Mouse (Mus musculus) brown adipose tissue, adult 24 weeks (tissue): Measurements from ENCODE around the gene Tmtc2. TPM values are rescaled to one million over a fixed set of nuclear protein-coding genes. Genes with fewer than 3 reads are reported as not detected.

ENCODE experiments used
- H3K27ac ChIP-seq: fragments of 200-500 bp; replicated peaks from 2 replicates; pipeline ENCODE4 v1.5.1; 2012; ENCODE audit warnings: low read depth, mild to moderate bottlenecking, low read length
- H3K4me1 ChIP-seq: fragments of 200-500 bp; 2 replicates; pipeline ENCODE4 v1.6.1; 2012; ENCODE audit warnings: low read length, mixed read lengths; ENCODE audit not compliant: control insufficient read depth, insufficient read depth, insufficient read length
- H3K4me3 ChIP-seq: fragments of 200-500 bp; 2 replicates; pipeline ENCODE4 v1.5.1; 2012; ENCODE audit warnings: low read depth, mild to moderate bottlenecking, low read length, moderate library complexity; ENCODE audit not compliant: insufficient read depth
- polyA plus RNA-seq: library from polyadenylated mRNA; stranded (reverse); fragments of >200 nt; gene quantifications from 2 replicates; pipeline ENCODE4 v1.2.4, GENCODE M21; 2012; ENCODE audit not compliant: missing spikeins, insufficient read depth, insufficient read length

Gene Tmtc2
- polyA plus RNA-seq, 1 experiment: 1.1 TPM

DNA sequence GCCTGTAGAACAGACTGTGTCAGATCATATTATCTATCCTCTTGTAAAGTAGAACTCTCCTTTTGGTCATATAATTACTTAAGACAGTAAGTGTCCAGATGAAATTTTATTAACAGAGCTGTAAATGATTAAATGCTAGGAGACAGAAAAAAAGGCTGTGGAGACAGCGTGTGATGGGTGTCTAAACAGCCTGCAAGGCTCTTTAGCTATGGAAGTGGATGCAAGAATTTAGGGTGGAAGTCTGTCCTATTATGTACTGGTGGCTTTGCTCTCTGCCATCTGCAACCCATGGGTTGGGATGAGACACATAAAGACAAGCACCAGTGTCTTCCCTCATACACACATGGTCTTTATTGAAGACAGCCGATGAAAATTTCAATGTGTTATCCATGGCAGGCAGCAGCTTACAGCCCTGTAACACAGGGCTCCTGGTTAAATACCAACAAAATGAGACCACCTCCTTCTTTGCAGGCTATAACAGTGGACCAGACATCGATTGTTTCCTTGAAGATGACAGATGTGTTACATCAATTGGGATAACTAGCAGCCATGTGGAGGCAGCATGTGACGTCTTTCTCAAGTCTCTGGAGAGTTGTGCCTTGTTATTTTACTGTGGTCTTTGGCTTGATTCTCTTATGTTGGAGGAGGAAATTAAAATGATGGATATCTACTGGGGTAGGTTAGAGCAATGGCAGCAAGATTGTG, 380.3 kb downstream of the Tmtc2 start:
- no peak overlapping the region for H3K27ac ChIP-seq
- H3K4me3 ChIP-seq: no peak overlapping the region
- no peaks in the 10 kb centered on the region for H3K4me1 ChIP-seq

DNA sequence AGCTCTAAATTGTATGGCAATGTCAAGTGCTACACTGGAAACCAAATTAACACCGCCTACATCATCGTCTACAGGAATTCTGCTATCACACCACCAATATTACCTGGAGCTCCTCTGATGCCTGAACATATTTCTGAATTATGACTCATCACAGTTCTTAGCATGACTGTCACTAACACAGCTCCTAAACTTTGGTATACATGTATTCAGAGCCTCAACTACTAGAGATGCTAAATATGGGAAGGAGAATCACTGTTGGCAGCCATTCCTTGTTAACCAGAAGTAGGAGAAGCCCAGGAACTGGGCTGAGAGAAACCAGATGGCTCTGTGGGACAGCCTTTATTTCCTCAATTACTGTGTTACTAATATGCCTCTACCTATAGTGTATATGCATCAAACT, 382.2 kb downstream of the Tmtc2 start:
- Histone ChIP-seq H3K27ac (no peak overlapping the region), H3K4me1 (no peaks in the 10 kb centered on the region), H3K4me3 (no peak overlapping the region)

DNA sequence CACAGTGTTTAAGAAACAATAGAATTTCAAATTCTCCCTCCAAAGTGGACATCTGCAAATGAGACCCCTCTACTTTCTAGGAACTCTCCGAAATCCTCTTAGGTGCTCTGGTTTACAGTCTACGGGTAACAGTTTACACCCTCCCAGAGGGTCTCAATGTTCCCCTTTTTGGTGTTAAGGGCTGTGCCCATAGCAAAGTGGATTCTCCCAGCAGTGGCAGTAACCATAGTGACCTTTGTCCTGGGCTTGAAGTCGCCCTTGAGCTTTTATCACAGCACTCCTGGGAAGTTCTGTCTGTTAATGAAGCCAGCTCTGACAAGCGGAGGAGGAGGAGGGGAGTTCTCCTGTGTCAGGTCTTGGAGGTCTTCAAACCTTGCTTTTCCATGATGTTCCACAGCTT, 384.5 kb downstream of the Tmtc2 start:
- no peak overlapping the region for H3K4me3 ChIP-seq
- no peak overlapping the region for H3K27ac ChIP-seq

DNA sequence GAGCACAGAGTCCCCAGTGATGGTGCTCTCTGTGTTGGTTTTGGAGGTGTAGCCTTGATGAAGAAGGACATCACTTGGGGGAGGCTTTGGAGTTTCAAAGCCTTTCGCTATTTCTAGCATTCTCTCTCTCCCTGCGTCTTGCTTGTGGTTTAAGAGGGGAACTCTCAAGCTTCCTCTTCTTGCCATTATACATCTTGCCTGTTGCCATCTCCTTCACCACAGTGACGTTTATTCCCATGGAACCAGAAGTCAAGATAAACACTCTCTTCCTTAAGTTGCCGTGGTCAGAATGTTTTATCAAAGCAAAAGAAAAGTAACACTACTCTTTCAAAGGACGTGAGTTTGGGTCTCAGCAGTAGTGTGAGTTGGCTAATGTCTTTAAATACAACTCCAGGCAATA, 387.6 kb downstream of the Tmtc2 start:
- H3K4me1 ChIP-seq: no peaks in the 10 kb centered on the region

More for the DNA sequence above, 384.5 kb downstream of the Tmtc2 start:
- no peaks in the 10 kb centered on the region for H3K4me1 ChIP-seq

DNA sequence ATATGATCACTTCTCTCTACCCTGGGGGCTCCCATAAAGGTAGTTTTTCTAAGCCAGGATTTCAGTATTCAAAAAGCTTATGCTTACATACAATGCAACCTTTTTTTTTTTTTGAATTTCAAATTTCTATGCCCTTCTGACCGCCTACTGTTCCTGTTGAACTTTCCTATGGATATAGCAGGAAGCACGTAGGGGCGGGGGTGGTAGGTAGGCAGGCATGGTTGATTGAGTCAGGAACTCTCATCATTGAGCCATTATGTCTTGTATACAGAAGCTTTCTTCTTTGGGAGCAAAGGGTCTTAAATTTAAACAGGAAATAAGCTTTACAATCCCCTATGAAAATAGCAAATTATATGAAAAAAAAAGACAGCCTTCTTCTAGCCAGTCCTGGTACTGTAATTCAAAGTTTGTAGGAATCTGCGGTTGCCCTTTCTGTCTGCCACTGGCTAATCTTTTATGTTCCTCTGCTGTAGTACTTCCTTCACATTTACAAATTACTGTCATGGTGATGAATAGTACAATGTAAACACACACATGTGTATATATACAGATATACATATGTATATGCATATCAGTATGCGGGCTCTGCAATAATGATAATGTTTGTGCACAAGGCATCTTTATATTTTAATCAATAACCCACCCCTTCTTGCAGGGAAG, 405.7 kb downstream of the Tmtc2 start:
- Histone ChIP-seq H3K4me3 (no peak overlapping the region), H3K27ac (no peak overlapping the region), H3K4me1 (no peaks in the 10 kb centered on the region)

More for the DNA sequence above, 387.6 kb downstream of the Tmtc2 start:
- H3K27ac ChIP-seq: no peak overlapping the region
- H3K4me3 ChIP-seq: no peak overlapping the region

DNA sequence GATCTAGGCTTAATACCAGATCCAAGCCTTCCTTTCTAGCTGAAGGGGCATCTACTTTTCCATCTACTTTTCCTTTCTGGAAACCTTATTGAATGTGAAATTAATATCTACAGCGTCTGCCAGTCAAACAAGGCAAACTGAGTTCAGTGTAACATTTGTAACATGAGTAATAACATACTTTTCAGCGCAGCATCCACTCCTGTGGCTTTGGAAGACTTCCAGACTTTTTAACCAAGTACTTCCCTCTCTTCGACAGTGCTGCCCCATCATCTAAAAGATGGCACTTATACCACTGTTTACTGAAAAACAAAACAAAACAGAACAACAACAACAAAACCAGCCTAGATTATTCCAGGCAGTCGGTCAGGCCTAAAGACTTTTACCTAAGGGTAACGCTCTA, 409.0 kb downstream of the Tmtc2 start:
- Histone ChIP-seq H3K4me3 (no peak overlapping the region), H3K4me1 (no peaks in the 10 kb centered on the region), H3K27ac (no peak overlapping the region)

DNA sequence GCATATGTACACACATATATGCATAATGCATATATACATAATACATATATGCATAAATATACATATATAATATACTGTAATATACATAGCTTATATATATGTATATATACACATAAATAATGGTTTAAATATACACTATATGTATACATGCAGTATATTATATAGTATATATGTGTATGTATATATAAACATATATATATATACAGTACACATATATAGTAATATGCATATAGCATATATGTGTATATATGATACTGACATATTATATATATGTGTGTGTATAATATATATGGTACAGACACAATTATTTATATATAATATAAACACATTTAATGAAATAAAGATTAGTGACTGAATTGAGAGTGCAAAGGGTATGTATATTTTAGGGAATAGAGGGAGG, 420.5 kb downstream of the Tmtc2 start:
- no peak overlapping the region for H3K4me3 ChIP-seq
- H3K4me1 ChIP-seq: no peaks in the 10 kb centered on the region
- no peak overlapping the region for H3K27ac ChIP-seq

DNA sequence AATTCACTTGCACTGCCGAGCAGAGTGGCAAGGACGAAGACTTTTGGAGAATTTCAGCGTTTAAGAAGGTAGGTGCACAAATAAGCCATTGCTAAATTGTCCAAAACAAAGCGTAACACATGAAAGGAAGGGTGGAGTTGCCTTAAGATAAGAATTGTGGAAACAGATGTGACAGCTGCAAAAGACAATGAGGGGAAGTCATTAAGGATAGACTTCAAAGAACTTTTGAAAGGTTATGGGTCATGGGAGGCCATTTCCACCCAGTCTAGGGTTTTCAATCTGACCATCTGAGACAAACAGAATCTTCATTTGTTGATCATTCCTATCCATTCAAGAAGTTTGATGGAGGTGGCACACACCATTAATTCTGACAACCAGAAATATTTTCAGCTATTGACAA, 429.9 kb downstream of the Tmtc2 start:
- Histone ChIP-seq H3K4me3 (no peak overlapping the region), H3K4me1 (no peaks in the 10 kb centered on the region; the same call in 1 of the 2 replicates), H3K27ac (no peak overlapping the region)

DNA sequence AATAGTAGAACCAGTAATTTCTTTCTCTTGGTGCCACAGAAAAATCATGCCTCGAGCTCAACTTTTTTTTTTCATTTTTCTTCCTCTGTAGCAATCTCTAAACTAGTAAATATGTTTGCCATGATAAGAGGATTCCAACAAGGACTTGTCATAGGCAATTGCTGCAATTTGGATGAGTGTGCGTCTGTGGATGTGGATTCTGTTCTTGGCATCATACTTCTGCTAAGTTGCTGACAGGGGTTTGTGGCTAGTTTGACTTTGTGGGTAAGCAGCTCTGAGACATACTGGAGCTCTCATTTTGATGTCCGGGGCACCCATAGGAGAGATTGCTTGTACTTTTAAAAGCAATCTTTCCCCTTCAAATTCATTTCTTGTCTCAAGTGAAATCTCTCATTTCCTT, 432.1 kb downstream of the Tmtc2 start:
- Histone ChIP-seq H3K27ac (no peak overlapping the region), H3K4me1 (no peaks in the 10 kb centered on the region; the same call in 1 of the 2 replicates), H3K4me3 (no peak overlapping the region)
